Mouse (Mus musculus) liver, embryonic 14.5 days (tissue): Measurements from ENCODE around the gene Dusp7. TPM values are rescaled to one million over a fixed set of nuclear protein-coding genes. Genes with fewer than 3 reads are reported as not detected.

Experiments
- ATAC-seq: fragments of 200-750 bp; cut with Nextera tagmentation; 2 replicates; pipeline ENCODE4 v1.8.0; 2017; ENCODE audit warnings: moderate number of reproducible peaks, mild to moderate bottlenecking, moderate library complexity; ENCODE audit not compliant: insufficient read depth
- DNase-seq, 3 experiments: peaks; one replicate each; pipeline ENCODE4 v3.0.0-alpha.2; 2012 to 2013; ENCODE audit warnings: low read depth in 3 of 3, low spot score in 3 of 3
- H3K27ac ChIP-seq: fragments of 300-500 bp; sonication (generic); 2 replicates; pipeline ENCODE4 v1.5.1; 2014; ENCODE audit warnings: moderate library complexity, mild to moderate bottlenecking, control low read depth, inconsistent platforms
- H3K27me3 ChIP-seq: fragments of 300-500 bp; sonication (generic); 2 replicates; pipeline ENCODE4 v1.6.1; 2014; ENCODE audit warnings: mild to moderate bottlenecking, low read length, moderate library complexity; ENCODE audit not compliant: control insufficient read depth, insufficient read depth
- H3K36me3 ChIP-seq: fragments of 300-500 bp; sonication (generic); replicated peaks from 2 replicates; pipeline ENCODE4 v1.6.1; 2014; ENCODE audit warnings: low read depth; ENCODE audit not compliant: control insufficient read depth, insufficient read depth
- H3K4me1 ChIP-seq, 2 experiments: fragments of 200-500 bp in 1 of 2; fragments of 300-500 bp in 1 of 2; sonication (generic) in 1 of 2; replicated peaks; 2 replicates each; pipeline ENCODE4 v1.6.1; 2012 to 2014; ENCODE audit warnings: antibody characterized with exemption in 1 of 2, inconsistent platforms in 1 of 2, low read length in 1 of 2; ENCODE audit not compliant: control insufficient read depth in 2 of 2, insufficient read depth in 2 of 2
- H3K4me2 ChIP-seq: fragments of 300-500 bp; sonication (generic); 2 replicates; pipeline ENCODE4 v1.6.1; 2014; ENCODE audit warnings: low read depth, mild to moderate bottlenecking, control low read depth, moderate library complexity
- H3K4me3 ChIP-seq, 2 experiments: fragments of 200-500 bp in 1 of 2; fragments of 300-500 bp in 1 of 2; sonication (generic) in 1 of 2; 2 replicates each; pipeline ENCODE4 v1.5.1; 2012 to 2014; ENCODE audit warnings: low read depth in 2 of 2, low read length in 2 of 2, mild to moderate bottlenecking in 2 of 2, control low read depth in 1 of 2, inconsistent platforms in 1 of 2, moderate library complexity in 1 of 2; ENCODE audit not compliant: insufficient read depth in 1 of 2
- H3K9ac ChIP-seq: fragments of 300-500 bp; sonication (generic); replicated peaks from 2 replicates; pipeline ENCODE4 v1.6.1; 2014; ENCODE audit warnings: mild to moderate bottlenecking, control low read depth, moderate library complexity
- H3K9me3 ChIP-seq: fragments of 300-500 bp; sonication (generic); 2 replicates; pipeline ENCODE4 v1.6.1; 2016; ENCODE audit warnings: low read length, mixed read lengths; ENCODE audit not compliant: control insufficient read depth
- CTCF ChIP-seq: IDR thresholded peaks from 2 replicates; pipeline ENCODE4 v1.5.1; 2016; ENCODE audit warnings: antibody characterized with exemption, low read depth, control low read depth
- EP300 ChIP-seq: IDR thresholded peaks from 2 replicates; pipeline ENCODE4 v1.6.1; 2016; ENCODE audit warnings: antibody characterized with exemption, low read depth
- WGBS: fragments of 180-500 bp; shearing (Covaris S2); extraction: QIAGEN DNeasy Blood & Tissue Kit; methylation state at CpG from one replicate; pipeline ENCODE4 v1.1.7; 2014; ENCODE audit not compliant: insufficient replicate concordance; 5-methylcytosine and 5-hydroxymethylcytosine counted together
- polyA plus RNA-seq, 2 experiments: library from polyadenylated mRNA; depleted of rRNA in 1 of 2; stranded (reverse) in 1 of 2; unstranded in 1 of 2; fragments of >200 nt; fragmentation: Nextera tagmentation in 1 of 2; extraction: Ambion mirVana in 1 of 2; gene quantifications; 2 replicates each; pipeline versions ENCODE4 v1.2.1 to v1.2.3; 2012 to 2014

Gene Dusp7
- polyA plus RNA-seq, 2 experiments: 4.4 to 8.2 TPM

GRCm38 (mm10) chr9:106339173-106339558 lies 29.3 kb upstream of the Dusp7 start:
- Histone ChIP-seq H3K27ac (no peak overlapping the region), H3K9me3 (no peaks in the 10 kb centered on the region), H3K36me3 (no peaks in the 10 kb centered on the region), H3K27me3 (no peaks in the 10 kb centered on the region), H3K4me2 (no peak overlapping the region), H3K4me1 (0 out of 4 replicates have a peak, but pooled peaks cover 0 to 2% of the 10 kb centered on the region in 2 experiments), H3K9ac (no peak overlapping the region), H3K4me3 (no peak overlapping the region)
- 75% methylated on average over 6 of the region's 6 CpGs for WGBS
- no peak for ATAC-seq
- TF ChIP-seq EP300: no peak
- no peak for TF ChIP-seq CTCF
- no peak for DNase-seq

GRCm38 (mm10) chr9:106339730-106340129 lies 28.7 kb upstream of the Dusp7 start:
- Histone ChIP-seq H3K9me3 (no peaks in the 10 kb centered on the region), H3K4me2 (no peak overlapping the region), H3K27me3 (no peaks in the 10 kb centered on the region), H3K27ac (no peak overlapping the region), H3K9ac (no peak overlapping the region), H3K4me1 (0 out of 4 replicates have a peak, but pooled peaks cover 0 to 2% of the 10 kb centered on the region in 2 experiments), H3K36me3 (no peaks in the 10 kb centered on the region), H3K4me3 (no peak overlapping the region)
- TF ChIP-seq EP300 (no peak), CTCF (no peak)
- 74% methylated on average over 4 of the region's 4 CpGs for WGBS
- ATAC-seq (no peak), DNase-seq (no peak)

GRCm38 (mm10) chr9:106340501-106341312 lies 27.7 kb upstream of the Dusp7 start:
- Histone ChIP-seq H3K4me3 (no peak overlapping the region), H3K36me3 (no peaks in the 10 kb centered on the region), H3K4me2 (no peak overlapping the region), H3K27ac (no peak overlapping the region), H3K9me3 (no peaks in the 10 kb centered on the region), H3K4me1 (0 out of 4 replicates have a peak, but pooled peaks cover 0 to 2% of the 10 kb centered on the region in 2 experiments), H3K27me3 (no peaks in the 10 kb centered on the region), H3K9ac (no peak overlapping the region)
- ATAC-seq (no peak), DNase-seq (no peak)
- TF ChIP-seq EP300 (no peak), CTCF (no peak)
- 63% methylated on average over 13 of the region's 13 CpGs for WGBS

GRCm38 (mm10) chr9:106341313-106341686 lies 27.1 kb upstream of the Dusp7 start:
- no peaks in the 10 kb centered on the region for H3K36me3 ChIP-seq
- H3K9me3 ChIP-seq: no peaks in the 10 kb centered on the region
- no peak overlapping the region for H3K27ac ChIP-seq
- DNase-seq: no peak
- WGBS: 57% methylated on average over 3 of the region's 3 CpGs
- no peak for TF ChIP-seq EP300
- TF ChIP-seq CTCF: no peak
- H3K4me2 ChIP-seq: no peak overlapping the region
- H3K4me1 ChIP-seq: 0 out of 4 replicates have a peak, but pooled peaks cover 0 to 2% of the 10 kb centered on the region in 2 experiments
- no peaks in the 10 kb centered on the region for H3K27me3 ChIP-seq
- ATAC-seq: no peak
- no peak overlapping the region for H3K9ac ChIP-seq
- H3K4me3 ChIP-seq: no peak overlapping the region

GRCm38 (mm10) chr9:106342573-106342972 lies 25.9 kb upstream of the Dusp7 start:
- Histone ChIP-seq H3K4me3 (no peak overlapping the region), H3K9ac (no peak overlapping the region), H3K4me2 (no peak overlapping the region), H3K4me1 (0 out of 4 replicates have a peak, but pooled peaks cover 0 to 2% of the 10 kb centered on the region in 2 experiments), H3K27me3 (no peaks in the 10 kb centered on the region), H3K36me3 (no peaks in the 10 kb centered on the region), H3K9me3 (no peaks in the 10 kb centered on the region), H3K27ac (no peak overlapping the region)
- 77% methylated on average over 9 of the region's 9 CpGs for WGBS
- ATAC-seq (no peak), DNase-seq (no peak)
- TF ChIP-seq EP300 (no peak), CTCF (no peak)
